Mouse (Mus musculus): ENCODE results near the gene Gnpat. TPM values are rescaled to one million over a fixed set of nuclear protein-coding genes. Genes with fewer than 3 reads are reported as not detected.

The Gnpat gene
- polyA plus RNA-seq, 1 experiment from 2014 or later, result 41.4 TPM

DNA sequence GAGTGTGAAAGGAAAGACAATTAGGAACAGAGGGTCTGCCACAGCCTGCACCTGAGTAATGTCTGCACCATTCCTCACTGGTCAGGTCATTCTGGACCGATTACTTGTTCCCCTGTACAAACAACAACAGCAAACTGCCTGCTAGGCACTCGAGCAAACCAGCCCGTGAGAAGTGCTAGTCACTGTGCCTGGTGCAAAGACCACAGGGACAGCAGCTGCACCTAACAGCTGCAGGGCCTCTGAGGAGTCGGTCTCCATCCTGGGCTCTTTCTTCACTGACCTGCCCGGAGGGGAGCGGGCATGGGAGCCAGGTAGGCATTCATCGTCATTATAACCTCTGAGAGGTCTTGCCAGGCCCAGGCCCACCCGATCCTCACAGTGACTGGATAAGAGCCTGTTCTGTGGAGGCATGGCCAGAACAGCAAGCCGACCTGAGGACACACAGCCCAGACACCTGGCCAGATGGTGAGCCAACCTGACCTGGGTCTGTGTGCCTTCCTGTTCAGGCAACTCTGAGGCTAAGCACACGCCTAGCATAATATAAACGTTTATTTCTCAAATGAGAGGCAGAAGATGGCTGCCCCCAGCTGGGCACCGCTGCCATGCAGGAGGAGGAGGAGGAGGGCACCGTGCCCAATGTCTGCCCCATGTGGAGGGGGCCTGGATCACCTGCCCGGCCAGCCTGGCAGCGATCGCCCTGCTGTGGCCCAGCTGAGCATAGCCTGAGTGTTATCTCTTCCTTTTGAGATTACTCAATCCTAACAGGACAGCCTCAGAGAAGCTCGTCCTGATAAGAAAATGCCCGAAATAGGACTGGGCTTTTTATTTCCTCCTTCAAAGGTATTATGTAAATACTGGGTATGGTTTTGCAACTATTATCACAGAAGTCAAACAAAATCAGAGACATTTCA, 58.8 kb downstream of the Gnpat start:
- no peaks in the 10 kb centered on the region for H3K36me3 ChIP-seq (ENCODE audit: control insufficient read depth, insufficient read depth, low read length)
- 0 out of 2 replicates have a peak overlapping the region, but pooled peaks have one; percentile 35 for H3K27ac ChIP-seq (replicated peaks)
- H3K4me2 ChIP-seq (replicated peaks; ENCODE audit: low read depth), result peak overlapping the region; percentile 28; the same call in 1 of the 2 replicates
- ATAC-seq (ENCODE audit: low FRiP score, low TSS enrichment) (peak; percentile 41; the same call in 1 of the 2 replicates), DNase-seq (ENCODE audit: low spot score) (peak; percentile 53)
- H3K4me1 ChIP-seq (replicated peaks; ENCODE audit: control insufficient read depth, insufficient read depth), result peaks cover 5% of the 10 kb centered on the region; the same call in 1 of the 2 replicates
- WGBS, result 43% methylated on average over 18 of the region's 18 CpGs
- H3K9ac ChIP-seq (ENCODE audit: low read length), result peak overlapping the region; percentile 27; the same call in 1 of the 2 replicates
- TF ChIP-seq CTCF (IDR thresholded peaks at IDR 0.05; ENCODE audit: low read depth) (peak; percentile 21; the same call in 1 of the 2 replicates), EP300 (optimal IDR thresholded peaks at IDR 0.05) (no peak)
- H3K27me3 ChIP-seq (ENCODE audit: control insufficient read depth, insufficient read depth, low read length), result no peaks in the 10 kb centered on the region
- no peak overlapping the region for H3K4me3 ChIP-seq (ENCODE audit: low read depth, low read length)
- H3K9me3 ChIP-seq (ENCODE audit: control insufficient read depth, low read length), result no peaks in the 10 kb centered on the region

GRCm38 (mm10) chr8:124922490-124923089, 59.8 kb downstream of the Gnpat start:
- TF ChIP-seq EP300 (optimal IDR thresholded peaks at IDR 0.05) (no peak), CTCF (IDR thresholded peaks at IDR 0.05; ENCODE audit: low read depth) (no peak)
- no peak overlapping the region for H3K9ac ChIP-seq (ENCODE audit: low read length)
- no peaks in the 10 kb centered on the region for H3K36me3 ChIP-seq (ENCODE audit: control insufficient read depth, insufficient read depth, low read length)
- no peak overlapping the region for H3K4me3 ChIP-seq (ENCODE audit: low read depth, low read length)
- peak overlapping the region; percentile 28; the same call in 1 of the 2 replicates for H3K4me2 ChIP-seq (replicated peaks; ENCODE audit: low read depth)
- H3K27ac ChIP-seq (replicated peaks), result no peak overlapping the region
- H3K4me1 ChIP-seq (replicated peaks; ENCODE audit: control insufficient read depth, insufficient read depth), result peaks cover 5% of the 10 kb centered on the region; the same call in 1 of the 2 replicates
- WGBS, result 56% methylated on average over 11 of the region's 11 CpGs
- no peaks in the 10 kb centered on the region for H3K9me3 ChIP-seq (ENCODE audit: control insufficient read depth, low read length)
- ATAC-seq (ENCODE audit: low FRiP score, low TSS enrichment) (no peak), DNase-seq (ENCODE audit: low spot score) (no peak)
- H3K27me3 ChIP-seq (ENCODE audit: control insufficient read depth, insufficient read depth, low read length), result no peaks in the 10 kb centered on the region

GRCm38 (mm10) chr8:124923971-124924652, 61.3 kb downstream of the Gnpat start:
- Histone ChIP-seq H3K9me3 (ENCODE audit: control insufficient read depth, low read length) (no peaks in the 10 kb centered on the region), H3K27ac (replicated peaks) (0 out of 2 replicates have a peak overlapping the region, but pooled peaks have one; percentile 18), H3K4me2 (replicated peaks; ENCODE audit: low read depth) (no peak overlapping the region), H3K27me3 (ENCODE audit: control insufficient read depth, insufficient read depth, low read length) (no peaks in the 10 kb centered on the region), H3K36me3 (ENCODE audit: control insufficient read depth, insufficient read depth, low read length) (no peaks in the 10 kb centered on the region), H3K4me1 (replicated peaks; ENCODE audit: control insufficient read depth, insufficient read depth) (peaks cover 5% of the 10 kb centered on the region; the same call in 1 of the 2 replicates), H3K9ac (ENCODE audit: low read length) (no peak overlapping the region), H3K4me3 (ENCODE audit: low read depth, low read length) (no peak overlapping the region)
- 82% methylated on average over 15 of the region's 15 CpGs for WGBS
- ATAC-seq (ENCODE audit: low FRiP score, low TSS enrichment), result no peak
- TF ChIP-seq CTCF (IDR thresholded peaks at IDR 0.05; ENCODE audit: low read depth) (no peak), EP300 (optimal IDR thresholded peaks at IDR 0.05) (no peak)
- no peak for DNase-seq (ENCODE audit: low spot score)

GRCm38 (mm10) chr8:124925544-124926266, 62.9 kb downstream of the Gnpat start:
- Histone ChIP-seq H3K27ac (replicated peaks) (peak overlapping the region; percentile 77), H3K4me3 (ENCODE audit: low read depth, low read length) (no peak overlapping the region), H3K36me3 (ENCODE audit: control insufficient read depth, insufficient read depth, low read length) (no peaks in the 10 kb centered on the region), H3K4me2 (replicated peaks; ENCODE audit: low read depth) (no peak overlapping the region), H3K9me3 (ENCODE audit: control insufficient read depth, low read length) (no peaks in the 10 kb centered on the region), H3K27me3 (ENCODE audit: control insufficient read depth, insufficient read depth, low read length) (no peaks in the 10 kb centered on the region), H3K4me1 (replicated peaks; ENCODE audit: control insufficient read depth, insufficient read depth) (peaks cover 5% of the 10 kb centered on the region; the same call in 1 of the 2 replicates), H3K9ac (ENCODE audit: low read length) (no peak overlapping the region)
- 60% methylated on average over 14 of the region's 14 CpGs for WGBS
- no peak for DNase-seq (ENCODE audit: low spot score)
- no peak for ATAC-seq (ENCODE audit: low FRiP score, low TSS enrichment)
- no peak for TF ChIP-seq EP300 (optimal IDR thresholded peaks at IDR 0.05)
- no peak for TF ChIP-seq CTCF (IDR thresholded peaks at IDR 0.05; ENCODE audit: low read depth)

DNA sequence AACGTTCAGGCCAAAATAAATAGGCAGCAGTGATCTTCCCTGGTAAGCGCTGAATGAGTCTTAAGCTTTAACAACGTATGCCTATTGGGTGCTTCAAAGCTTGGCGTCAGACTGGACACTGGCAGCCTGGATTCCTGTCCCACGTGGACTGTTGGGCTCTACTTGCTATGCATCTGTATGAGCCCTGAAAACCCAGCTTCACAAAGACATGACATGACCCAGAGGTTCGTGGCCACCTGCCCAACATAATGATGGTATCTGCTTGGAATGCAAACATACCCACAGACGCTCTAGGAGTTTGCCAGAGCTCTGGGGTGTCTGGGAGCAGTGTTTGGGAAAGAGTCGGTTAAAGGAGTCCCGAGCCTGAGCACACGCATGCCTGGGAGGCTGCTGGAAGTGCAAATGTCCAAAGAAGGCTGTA, 63.5 kb downstream of the Gnpat start:
- H3K36me3 ChIP-seq (ENCODE audit: control insufficient read depth, insufficient read depth, low read length), result no peaks in the 10 kb centered on the region
- peak; percentile 55 for DNase-seq (ENCODE audit: low spot score)
- WGBS, result 27% methylated on average over 10 of the region's 10 CpGs
- no peak overlapping the region for H3K4me3 ChIP-seq (ENCODE audit: low read depth, low read length)
- TF ChIP-seq CTCF (IDR thresholded peaks at IDR 0.05; ENCODE audit: low read depth), result 0 out of 2 replicates have a peak, but pooled peaks have one; percentile 1
- no peak for TF ChIP-seq EP300 (optimal IDR thresholded peaks at IDR 0.05)
- no peak overlapping the region for H3K9ac ChIP-seq (ENCODE audit: low read length)
- ATAC-seq (ENCODE audit: low FRiP score, low TSS enrichment), result peak; percentile 74; the same call in 1 of the 2 replicates
- H3K4me1 ChIP-seq (replicated peaks; ENCODE audit: control insufficient read depth, insufficient read depth), result peaks cover 5% of the 10 kb centered on the region; the same call in 1 of the 2 replicates
- H3K27me3 ChIP-seq (ENCODE audit: control insufficient read depth, insufficient read depth, low read length), result no peaks in the 10 kb centered on the region
- H3K9me3 ChIP-seq (ENCODE audit: control insufficient read depth, low read length), result no peaks in the 10 kb centered on the region
- peak overlapping the region; percentile 84 for H3K27ac ChIP-seq (replicated peaks)
- no peak overlapping the region for H3K4me2 ChIP-seq (replicated peaks; ENCODE audit: low read depth)
